Mouse (Mus musculus) hindbrain, embryonic 15.5 days (tissue): Measurements from ENCODE around the gene Yes1. TPM values are rescaled to one million over a fixed set of nuclear protein-coding genes. Genes with fewer than 3 reads are reported as not detected.
"Not testable (repeated sequence)": the region's sequence is repeated elsewhere in the genome, so short reads cannot be mapped to it uniquely, and the experiment has no call there.

Experiments used
- ATAC-seq: fragments of 200-750 bp; cut with Nextera tagmentation; 2 replicates; pipeline ENCODE4 v1.8.0; 2017; ENCODE audit warnings: low read depth, moderate number of reproducible peaks, moderate TSS enrichment; ENCODE audit not compliant: low FRiP score
- H3K27ac ChIP-seq: fragments of 300-500 bp; sonication (generic); replicated peaks from 2 replicates; pipeline ENCODE4 v1.5.1; 2015; ENCODE audit warnings: mild to moderate bottlenecking, inconsistent platforms
- H3K27me3 ChIP-seq: fragments of 300-500 bp; sonication (generic); 2 replicates; pipeline ENCODE4 v1.6.1; 2015; ENCODE audit warnings: control low read depth, inconsistent platforms
- H3K36me3 ChIP-seq: fragments of 300-500 bp; sonication (generic); 2 replicates; pipeline ENCODE4 v1.6.1; 2015; ENCODE audit warnings: control low read depth, inconsistent platforms
- H3K4me1 ChIP-seq: fragments of 300-500 bp; sonication (generic); replicated peaks from 2 replicates; pipeline ENCODE4 v1.6.1; 2015; ENCODE audit warnings: control low read depth, inconsistent platforms
- H3K4me2 ChIP-seq: fragments of 300-500 bp; sonication (generic); 2 replicates; pipeline ENCODE4 v1.6.1; 2015; ENCODE audit warnings: moderate library complexity, mild to moderate bottlenecking, inconsistent platforms
- H3K4me3 ChIP-seq: fragments of 300-500 bp; sonication (generic); 2 replicates; pipeline ENCODE4 v1.5.1; 2015; ENCODE audit warnings: mild to moderate bottlenecking, inconsistent platforms
- H3K9ac ChIP-seq: fragments of 300-500 bp; sonication (generic); 2 replicates; pipeline ENCODE4 v1.6.1; 2015; ENCODE audit warnings: inconsistent platforms
- H3K9me3 ChIP-seq: fragments of 300-500 bp; sonication (generic); 2 replicates; pipeline ENCODE4 v1.6.1; 2016; ENCODE audit warnings: control low read depth, inconsistent platforms
- WGBS: fragments of 180-500 bp; shearing (Covaris S2); methylation state at CpG from one replicate; pipeline ENCODE4 v1.1.7; 2015; 5-methylcytosine and 5-hydroxymethylcytosine counted together
- polyA plus RNA-seq: library from polyadenylated mRNA; unstranded; fragments of >200 nt; fragmentation: Nextera tagmentation; extraction: Ambion mirVana; gene quantifications from 2 replicates; pipeline ENCODE4 v1.2.1, GENCODE M21; 2015

Yes1 gene
- polyA plus RNA-seq, 1 experiment from 2014 or later, result 20.4 TPM

DNA sequence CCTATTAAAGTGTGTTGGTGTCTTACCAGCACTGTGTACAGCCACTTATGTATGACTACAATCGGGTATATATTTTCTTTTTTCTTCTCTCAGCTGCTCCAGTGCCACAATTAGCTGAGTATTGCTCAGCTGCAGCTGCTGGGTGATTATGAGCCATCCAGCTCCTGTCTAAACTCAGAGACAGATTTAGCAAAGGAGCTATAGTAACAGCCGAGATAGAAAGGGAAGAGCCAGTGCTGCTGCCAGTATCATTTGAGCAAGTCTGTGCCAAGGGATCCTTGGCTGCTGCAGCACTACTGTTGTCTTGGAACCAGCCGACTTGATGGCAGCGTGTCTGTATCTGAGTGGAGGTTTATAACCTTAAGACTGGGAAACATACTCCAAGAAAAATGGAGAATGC, 3.7 kb downstream of the Yes1 start:
- H3K36me3 ChIP-seq, result no peaks in the 10 kb centered on the region
- H3K4me1 ChIP-seq, result peaks cover 27% of the 10 kb centered on the region
- no peak overlapping the region for H3K9ac ChIP-seq
- H3K27me3 ChIP-seq, result no peaks in the 10 kb centered on the region
- 39% methylated on average over 4 of the region's 4 CpGs for WGBS
- no peak overlapping the region for H3K4me3 ChIP-seq
- H3K4me2 ChIP-seq, result peak overlapping the region; percentile 25; the same call in 1 of the 2 replicates
- no peaks in the 10 kb centered on the region for H3K9me3 ChIP-seq
- H3K27ac ChIP-seq, result peak overlapping the region; percentile 66
- ATAC-seq, result peak; percentile 24; the same call in 1 of the 2 replicates

DNA sequence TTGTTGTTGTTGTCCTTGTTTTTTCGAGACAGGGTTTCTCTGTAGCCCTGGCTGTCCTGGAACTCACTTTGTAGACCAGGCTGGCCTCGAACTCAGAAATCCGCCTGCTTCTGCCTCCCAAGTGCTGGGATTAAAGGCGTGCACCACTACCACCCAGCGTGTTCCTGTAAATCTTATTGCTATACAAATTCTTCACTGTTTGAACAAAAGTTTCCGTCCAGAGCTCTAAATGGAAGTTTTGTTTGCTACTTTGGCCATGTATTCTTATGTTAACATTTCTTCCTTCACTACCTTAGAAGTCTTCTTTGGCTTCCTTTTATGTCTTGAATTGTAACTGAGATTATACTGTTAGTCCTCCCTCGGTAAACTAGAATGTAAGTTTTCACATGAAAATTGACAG, 5.5 kb downstream of the Yes1 start:
- not testable (repeated sequence) for H3K4me2 ChIP-seq, H3K36me3 ChIP-seq, H3K4me3 ChIP-seq, H3K9ac ChIP-seq, H3K27me3 ChIP-seq, ATAC-seq, H3K9me3 ChIP-seq, H3K27ac ChIP-seq
- WGBS, result 91% methylated on average over 7 of the region's 7 CpGs
- peaks cover 22% of the 10 kb centered on the region; the same call in 1 of the 2 replicates for H3K4me1 ChIP-seq

DNA sequence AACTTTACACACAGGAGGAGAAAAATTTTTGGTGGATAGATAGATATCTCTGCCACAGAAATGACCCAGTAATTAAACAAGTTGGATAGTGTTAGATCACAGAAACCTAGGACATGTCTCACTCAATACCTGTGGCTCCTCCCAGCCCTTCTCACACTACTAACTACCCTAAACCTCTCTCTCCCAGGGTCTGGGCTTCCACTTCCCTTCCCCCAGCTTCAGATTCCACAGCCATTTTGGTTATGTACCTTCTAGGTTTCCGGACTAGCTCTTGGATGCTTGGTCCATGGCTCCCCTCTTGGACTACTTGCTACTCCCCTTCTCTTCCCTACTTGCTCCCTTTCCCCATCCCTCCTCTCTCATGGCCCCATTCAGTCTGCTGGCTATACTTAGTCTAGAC, 6.9 kb downstream of the Yes1 start:
- H3K4me1 ChIP-seq, result peaks cover 13% of the 10 kb centered on the region; the same call in 1 of the 2 replicates
- no peak for ATAC-seq
- H3K27me3 ChIP-seq, result no peaks in the 10 kb centered on the region
- H3K9me3 ChIP-seq, result no peaks in the 10 kb centered on the region
- H3K4me3 ChIP-seq, result no peak overlapping the region
- H3K36me3 ChIP-seq, result no peaks in the 10 kb centered on the region
- WGBS, result 96% methylated on average over 1 of the region's 1 CpGs
- H3K4me2 ChIP-seq, result no peak overlapping the region
- no peak overlapping the region for H3K27ac ChIP-seq
- no peak overlapping the region for H3K9ac ChIP-seq

- H3K36me3 ChIP-seq, result no peaks in the 10 kb centered on the region
- no peaks in the 10 kb centered on the region for H3K27me3 ChIP-seq
- no peak overlapping the region for H3K27ac ChIP-seq
- no peak overlapping the region for H3K9ac ChIP-seq
- H3K9me3 ChIP-seq, result no peaks in the 10 kb centered on the region
- H3K4me1 ChIP-seq, result no peaks in the 10 kb centered on the region
- no peak overlapping the region for H3K4me2 ChIP-seq
- no peak for ATAC-seq
- no peak overlapping the region for H3K4me3 ChIP-seq
Measured at GRCm38 (mm10) chr5:32623649-32624048, 12.7 kb downstream of the Yes1 start.

DNA sequence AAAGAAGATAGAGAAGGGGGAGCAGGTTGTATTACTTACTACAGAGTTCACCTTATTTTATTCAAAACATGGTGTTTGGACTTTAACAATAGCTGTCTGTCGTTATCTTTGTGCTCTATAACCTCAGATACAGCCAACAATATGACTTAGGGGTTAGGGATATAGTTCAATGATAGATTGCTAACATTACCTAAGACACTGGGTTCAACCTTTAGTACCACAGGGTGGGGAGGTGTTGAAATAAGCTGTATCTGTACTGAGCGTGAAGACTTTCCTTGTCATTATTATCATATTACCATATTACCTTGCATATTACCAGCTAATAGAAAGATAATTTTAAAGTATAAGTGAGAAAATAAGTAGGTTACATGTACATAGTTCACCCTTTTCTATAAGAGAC, 13.8 kb downstream of the Yes1 start:
- ATAC-seq, result no peak
- no peaks in the 10 kb centered on the region for H3K4me1 ChIP-seq
- 93% methylated on average over 2 of the region's 2 CpGs for WGBS

DNA sequence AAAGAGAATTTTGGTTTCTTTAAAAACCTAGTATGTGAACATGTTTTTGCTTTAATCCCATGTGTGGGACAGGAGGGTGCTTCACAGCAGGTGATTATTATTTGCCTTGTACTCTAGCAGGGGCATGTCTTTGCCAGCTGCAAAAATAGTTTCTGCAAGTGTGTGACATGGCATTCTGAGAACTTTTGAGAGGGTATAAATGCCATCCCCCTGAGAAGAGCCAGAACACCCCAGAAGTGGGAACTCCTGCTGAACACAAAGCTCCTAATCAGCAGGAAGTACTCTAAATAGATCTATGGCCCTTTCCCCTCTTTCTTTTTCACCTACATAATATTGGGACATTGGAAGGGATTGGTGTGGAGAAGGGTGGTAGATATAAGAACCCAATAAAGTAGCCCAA, 22.2 kb downstream of the Yes1 start:
- H3K4me3 ChIP-seq, result no peak overlapping the region
- no peaks in the 10 kb centered on the region for H3K9me3 ChIP-seq
- no peaks in the 10 kb centered on the region for H3K36me3 ChIP-seq
- H3K4me2 ChIP-seq, result no peak overlapping the region
- ATAC-seq, result no peak
- no peaks in the 10 kb centered on the region for H3K4me1 ChIP-seq
- no peak overlapping the region for H3K27ac ChIP-seq
- H3K27me3 ChIP-seq, result no peaks in the 10 kb centered on the region
- no peak overlapping the region for H3K9ac ChIP-seq

More for the DNA sequence above, 13.8 kb downstream of the Yes1 start:
- Histone ChIP-seq H3K9me3 (no peaks in the 10 kb centered on the region), H3K4me3 (no peak overlapping the region), H3K27ac (no peak overlapping the region), H3K36me3 (no peaks in the 10 kb centered on the region), H3K9ac (no peak overlapping the region), H3K4me2 (no peak overlapping the region), H3K27me3 (no peaks in the 10 kb centered on the region)

DNA sequence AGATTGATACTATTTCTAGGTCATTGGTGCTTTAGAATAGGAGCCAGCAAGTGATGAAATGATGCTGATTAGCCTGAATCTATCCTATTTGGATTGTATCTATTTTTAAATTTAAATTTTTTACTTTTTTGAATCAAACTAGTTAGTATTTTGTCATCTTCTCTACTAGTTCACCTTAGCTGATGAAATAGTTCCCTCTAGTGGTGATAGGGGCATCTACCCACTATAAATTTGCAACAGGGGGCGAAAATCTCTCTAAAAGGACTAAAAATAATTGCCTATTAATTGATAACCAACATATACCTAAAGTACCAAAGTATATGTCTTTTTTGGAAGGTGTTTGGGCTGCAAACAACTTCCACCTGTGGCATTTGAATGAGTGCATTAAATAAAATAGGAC, 46.4 kb downstream of the Yes1 start:
- Histone ChIP-seq H3K4me2 (no peak overlapping the region), H3K27me3 (no peaks in the 10 kb centered on the region), H3K4me1 (no peaks in the 10 kb centered on the region), H3K9me3 (no peaks in the 10 kb centered on the region), H3K27ac (no peak overlapping the region), H3K9ac (no peak overlapping the region), H3K36me3 (peaks cover 10% of the 10 kb centered on the region), H3K4me3 (no peak overlapping the region)
- WGBS, result 55% methylated on average over 1 of the region's 1 CpGs
- ATAC-seq, result no peak

DNA sequence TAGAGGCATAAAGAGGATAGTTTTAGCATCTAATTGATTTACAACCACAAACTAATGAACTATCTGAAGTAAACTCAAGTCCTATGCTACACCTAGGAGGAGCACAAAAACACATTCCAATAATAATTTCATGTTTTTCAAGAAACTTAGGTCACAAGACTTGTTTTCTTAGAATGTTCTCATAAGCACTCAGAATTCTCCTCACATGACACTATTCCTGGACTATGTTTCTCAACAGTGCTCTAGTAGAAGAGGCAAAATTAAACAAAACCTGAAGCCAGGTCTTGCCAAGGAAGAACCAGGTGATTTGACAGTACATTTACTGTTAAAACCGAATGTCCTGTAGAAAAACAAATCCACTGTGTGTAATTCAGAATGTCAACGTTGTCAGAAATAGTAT, 71.5 kb downstream of the Yes1 start:
- no peak overlapping the region for H3K4me2 ChIP-seq
- 46% methylated on average over 2 of the region's 2 CpGs for WGBS

GRCm38 (mm10) chr5:32693411-32693810, 82.4 kb downstream of the Yes1 start:
- no peaks in the 10 kb centered on the region for H3K4me1 ChIP-seq
- no peak for ATAC-seq
- no peak overlapping the region for H3K9ac ChIP-seq
- H3K27ac ChIP-seq, result no peak overlapping the region
- H3K36me3 ChIP-seq, result no peaks in the 10 kb centered on the region
- no peak overlapping the region for H3K4me2 ChIP-seq
- 70% methylated on average over 2 of the region's 2 CpGs for WGBS
- no peak overlapping the region for H3K4me3 ChIP-seq
- H3K9me3 ChIP-seq, result no peaks in the 10 kb centered on the region
- no peaks in the 10 kb centered on the region for H3K27me3 ChIP-seq

More for the DNA sequence above, 71.5 kb downstream of the Yes1 start:
- H3K4me1 ChIP-seq, result no peaks in the 10 kb centered on the region
- no peak overlapping the region for H3K9ac ChIP-seq
- no peaks in the 10 kb centered on the region for H3K9me3 ChIP-seq
- H3K27ac ChIP-seq, result no peak overlapping the region
- no peak for ATAC-seq
- peaks cover 6% of the 10 kb centered on the region; the same call in 1 of the 2 replicates for H3K36me3 ChIP-seq
- H3K4me3 ChIP-seq, result no peak overlapping the region
- no peaks in the 10 kb centered on the region for H3K27me3 ChIP-seq

- Histone ChIP-seq H3K9ac (no peak overlapping the region), H3K4me2 (no peak overlapping the region), H3K27ac (no peak overlapping the region), H3K27me3 (no peaks in the 10 kb centered on the region), H3K36me3 (no peaks in the 10 kb centered on the region), H3K9me3 (no peaks in the 10 kb centered on the region), H3K4me1 (no peaks in the 10 kb centered on the region), H3K4me3 (no peak overlapping the region)
- no peak for ATAC-seq
- 75% methylated on average over 5 of the region's 5 CpGs for WGBS
Measured at GRCm38 (mm10) chr5:32697208-32697867, 86.4 kb downstream of the Yes1 start.

DNA sequence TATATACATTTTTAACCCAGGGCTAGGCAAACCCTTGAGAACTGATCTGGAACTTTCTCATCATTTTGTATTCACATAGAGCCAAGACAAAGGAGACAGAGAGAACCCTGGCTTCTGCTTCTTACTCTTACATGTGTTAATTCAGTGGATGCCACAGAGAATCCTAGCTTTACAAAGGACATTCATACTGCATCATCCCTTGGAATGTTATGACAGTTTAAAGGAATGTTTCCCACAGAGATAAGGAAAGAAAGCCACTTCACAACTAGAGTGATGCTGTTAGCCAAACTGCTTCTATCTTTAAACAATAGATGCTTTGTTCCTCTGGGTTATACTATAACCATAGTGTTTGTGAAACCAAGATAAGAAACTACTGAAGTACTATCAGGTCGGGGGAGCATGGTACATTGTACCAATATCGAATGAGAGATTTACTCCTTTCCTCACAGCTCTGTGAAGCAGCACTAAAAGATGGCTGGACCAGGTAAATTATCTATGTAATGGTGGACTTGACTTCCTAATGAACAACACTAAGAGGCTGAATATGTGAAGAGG, 95.3 kb downstream of the Yes1 start:
- ATAC-seq, result no peak
- Histone ChIP-seq H3K4me2 (no peak overlapping the region), H3K9me3 (no peaks in the 10 kb centered on the region), H3K9ac (no peak overlapping the region), H3K27ac (no peak overlapping the region), H3K36me3 (no peaks in the 10 kb centered on the region), H3K4me3 (no peak overlapping the region), H3K4me1 (no peaks in the 10 kb centered on the region), H3K27me3 (no peaks in the 10 kb centered on the region)
- 73% methylated on average over 2 of the region's 2 CpGs for WGBS

DNA sequence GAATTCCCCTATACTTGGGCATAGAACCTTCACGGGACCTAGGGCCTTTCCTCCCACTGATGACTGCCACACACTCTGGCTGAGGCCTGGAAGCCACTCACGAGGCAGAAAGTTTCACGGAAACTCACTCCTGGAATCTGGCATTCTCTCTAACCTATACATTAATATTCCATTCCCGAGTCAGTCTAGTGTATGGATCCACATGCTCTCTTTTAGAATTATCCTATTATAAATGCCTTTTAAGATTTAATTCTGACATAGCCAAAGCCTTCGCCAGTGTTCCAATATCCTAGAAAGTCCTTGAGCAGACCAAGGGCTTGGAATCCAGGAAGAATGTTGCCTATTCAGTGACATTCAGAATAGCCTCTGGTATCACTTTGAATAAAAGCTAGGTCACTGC, 100.5 kb downstream of the Yes1 start:
- no peak overlapping the region for H3K4me3 ChIP-seq
- no peaks in the 10 kb centered on the region for H3K27me3 ChIP-seq
- H3K9me3 ChIP-seq, result no peaks in the 10 kb centered on the region
- H3K9ac ChIP-seq, result no peak overlapping the region
- H3K4me2 ChIP-seq, result no peak overlapping the region
- H3K36me3 ChIP-seq, result no peaks in the 10 kb centered on the region
- peaks cover 11% of the 10 kb centered on the region for H3K4me1 ChIP-seq
- no peak overlapping the region for H3K27ac ChIP-seq
- ATAC-seq, result no peak
- WGBS, result 81% methylated on average over 5 of the region's 5 CpGs
